Mouse (Mus musculus): ENCODE results near the gene Grb7.

DNA sequence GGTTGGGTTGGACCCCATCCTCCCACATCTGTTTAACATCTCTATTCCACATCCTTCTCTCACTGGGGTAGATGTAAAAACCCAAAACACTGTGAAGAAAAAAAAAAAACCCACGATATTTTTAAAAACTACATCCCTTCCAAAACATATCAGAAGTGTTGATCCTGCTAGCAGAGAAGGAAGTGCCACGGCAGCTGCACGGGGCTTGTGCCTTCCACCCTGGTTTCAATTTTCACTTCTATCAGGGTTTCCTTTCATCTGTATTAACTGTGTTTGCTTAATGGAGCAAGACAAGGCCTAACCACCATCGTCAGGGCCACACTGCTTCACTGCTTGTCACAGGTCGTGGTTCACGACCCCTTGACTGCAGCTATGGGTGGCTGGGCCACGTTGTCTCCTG is 46.8 kb downstream of the Grb7 start:
- TF ChIP-seq POLR2A (IDR thresholded peaks at IDR 0.05; ENCODE audit: control insufficient read depth, low read depth, low read length) (no peak), CTCF (IDR thresholded peaks at IDR 0.05; ENCODE audit: control insufficient read depth, insufficient read depth, insufficient replicate concordance, low read depth, low read length) (no peak)
